Mouse (Mus musculus) c-Kit-positive CD71-negative TER-119-negative erythroid progenitor cells, embryonic 14.5 days (primary cell): ENCODE results near the gene Gm9045.
"Not testable (repeated sequence)": the region's sequence is repeated elsewhere in the genome, so short reads cannot be mapped to it uniquely, and the experiment has no call there.

Experiments
- DNase-seq: peaks from one replicate; pipeline ENCODE4 v3.0.0-alpha.2; 2013; ENCODE audit warnings: low read depth

Gm9045 gene

DNA sequence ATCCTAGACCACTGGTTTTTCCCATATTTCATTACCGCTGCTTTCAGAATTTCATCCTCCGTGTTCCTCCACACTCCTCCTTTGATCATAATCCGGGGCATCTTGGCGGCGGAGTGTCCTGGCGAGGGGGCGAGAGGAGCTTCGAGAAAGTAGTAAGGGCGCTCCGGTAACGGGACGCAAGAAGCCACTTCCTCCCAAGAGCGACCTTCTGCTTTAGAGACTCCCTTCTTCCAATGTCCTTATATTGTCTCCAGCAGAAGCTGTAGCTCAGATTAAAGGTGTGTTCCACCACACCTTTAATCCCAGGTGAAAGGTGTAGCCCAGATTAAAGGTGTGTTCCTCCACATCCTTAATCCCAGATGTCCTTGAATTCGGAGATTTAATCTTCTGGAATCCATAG, at the start of gene Gm9045:
Gm9045 (minus strand) TSS at position 101 of the 400 bp plus-strand sequence.
- DNase-seq, result not testable (repeated sequence)

DNA sequence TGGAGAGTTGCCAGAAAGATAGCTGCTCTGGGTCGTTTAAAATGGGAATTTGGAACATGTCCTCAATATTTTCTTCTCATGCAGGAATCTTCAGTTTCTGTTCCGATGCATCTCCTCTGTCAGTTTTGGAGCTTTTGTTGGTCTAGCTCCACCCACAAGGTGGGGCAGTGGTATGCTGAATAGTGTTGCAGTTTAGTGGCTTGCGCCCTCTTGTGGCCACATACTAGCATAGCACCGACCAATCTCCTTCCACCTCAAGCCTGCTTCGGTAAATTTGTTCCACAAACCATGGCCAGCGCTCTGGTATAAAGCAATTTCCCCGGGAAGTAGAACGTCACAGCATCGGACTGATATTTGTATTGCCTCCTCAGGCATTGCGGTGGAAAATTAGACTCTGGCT, 32.8 kb upstream of the Gm9045 start:
- DNase-seq, result peak; percentile 71

- no peak for DNase-seq
Observed at GRCm38 (mm10) chr10:118369518-118369917, 31.9 kb upstream of the Gm9045 start.

DNA sequence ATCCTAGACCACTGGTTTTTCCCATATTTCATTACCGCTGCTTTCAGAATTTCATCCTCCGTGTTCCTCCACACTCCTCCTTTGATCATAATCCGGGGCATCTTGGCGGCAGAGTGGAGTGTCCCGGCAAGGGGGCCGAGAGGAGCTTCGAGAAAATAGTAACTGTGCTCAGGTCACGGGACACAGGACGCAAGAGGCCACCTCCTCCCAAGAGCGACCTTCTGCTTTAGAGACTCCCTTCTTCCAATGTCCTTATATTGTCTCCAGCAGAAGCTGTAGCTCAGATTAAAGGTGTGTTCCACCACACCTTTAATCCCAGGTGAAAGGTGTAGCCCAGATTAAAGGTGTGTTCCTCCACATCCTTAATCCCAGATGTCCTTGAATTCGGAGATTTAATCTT, 16.4 kb upstream of the Gm9045 start, which contains the start of gene Gm9049:
Gm9049 (minus strand) TSS at position 101 of the 400 bp plus-strand sequence.
- not testable (repeated sequence) for DNase-seq

DNA sequence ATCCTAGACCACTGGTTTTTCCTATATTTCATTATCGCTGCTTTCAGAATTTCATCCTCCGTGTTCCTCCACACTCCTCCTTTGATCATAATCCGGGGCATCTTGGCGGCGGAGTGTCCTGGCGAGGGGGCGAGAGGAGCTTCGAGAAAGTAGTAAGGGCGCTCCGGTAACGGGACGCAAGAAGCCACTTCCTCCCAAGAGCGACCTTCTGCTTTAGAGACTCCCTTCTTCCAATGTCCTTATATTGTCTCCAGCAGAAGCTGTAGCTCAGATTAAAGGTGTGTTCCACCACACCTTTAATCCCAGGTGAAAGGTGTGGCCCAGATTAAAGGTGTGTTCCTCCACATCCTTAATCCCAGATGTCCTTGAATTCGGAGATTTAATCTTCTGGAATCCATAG, 10.9 kb upstream of the Gm9045 start, which contains the start of gene Gm9048:
Gm9048 (minus strand) TSS at position 101 of the 400 bp plus-strand sequence.
- DNase-seq, result not testable (repeated sequence)

GRCm38 (mm10) chr10:118343155-118343554, 5.5 kb upstream of the Gm9045 start, which contains the start of gene Gm9046:
Gm9046 (minus strand) TSS chr10:118343255.
- not testable (repeated sequence) for DNase-seq

DNA sequence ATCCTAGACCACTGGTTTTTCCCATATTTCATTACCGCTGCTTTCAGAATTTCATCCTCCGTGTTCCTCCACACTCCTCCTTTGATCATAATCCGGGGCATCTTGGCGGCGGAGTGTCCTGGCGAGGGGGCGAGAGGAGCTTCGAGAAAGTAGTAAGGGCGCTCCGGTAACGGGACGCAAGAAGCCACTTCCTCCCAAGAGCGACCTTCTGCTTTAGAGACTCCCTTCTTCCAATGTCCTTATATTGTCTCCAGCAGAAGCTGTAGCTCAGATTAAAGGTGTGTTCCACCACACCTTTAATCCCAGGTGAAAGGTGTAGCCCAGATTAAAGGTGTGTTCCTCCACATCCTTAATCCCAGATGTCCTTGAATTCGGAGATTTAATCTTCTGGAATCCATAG, 5.3 kb downstream of the Gm9045 start, which contains the start of gene Gm9044:
Gm9044 (minus strand) TSS at position 101 of the 400 bp plus-strand sequence.
- not testable (repeated sequence) for DNase-seq

- DNase-seq, result not testable (repeated sequence)
Observed at GRCm38 (mm10) chr10:118326869-118327268, 10.8 kb downstream of the Gm9045 start, which contains the start of gene Gm9040. Gm9040 (minus strand) TSS chr10:118326969.

DNA sequence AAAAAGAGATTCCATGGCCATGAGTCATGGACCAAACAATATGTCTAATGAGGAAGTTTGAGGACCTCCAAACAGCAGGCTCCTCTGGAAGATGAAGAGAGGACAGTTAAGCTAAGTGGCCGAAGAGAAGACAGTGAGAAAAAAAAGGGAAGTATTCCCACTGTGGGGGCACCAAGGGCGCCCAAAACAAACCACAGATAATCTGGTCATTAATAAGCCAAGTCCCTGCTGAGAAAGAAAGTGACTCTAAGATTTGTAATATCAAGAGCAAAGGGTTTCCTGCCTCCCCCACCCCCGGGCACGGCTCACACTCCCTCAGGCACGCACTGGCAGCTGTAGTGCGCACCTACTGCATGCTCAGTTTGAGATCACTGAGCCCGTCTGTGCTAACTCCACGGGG, 18.6 kb downstream of the Gm9045 start:
- peak; percentile 6 for DNase-seq

DNA sequence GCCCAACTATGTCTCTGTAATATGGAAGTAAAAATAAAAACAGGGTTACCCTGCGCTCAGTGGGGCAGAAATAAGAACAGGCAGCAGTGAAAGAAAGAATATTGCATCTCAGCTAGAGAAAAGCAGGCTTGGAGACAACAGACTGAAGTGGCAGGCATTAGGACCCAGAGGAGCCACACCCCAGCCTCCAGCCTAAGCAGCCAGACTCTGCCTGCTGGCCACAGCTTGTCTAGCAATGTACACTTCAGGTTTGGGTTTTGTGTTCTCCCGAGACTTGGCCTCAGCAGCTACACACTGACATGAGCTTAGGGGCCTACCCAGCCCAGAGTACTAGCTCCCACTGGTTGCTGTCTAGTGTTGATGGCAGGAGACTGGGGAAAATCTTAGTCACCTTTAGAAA, 35.5 kb downstream of the Gm9045 start:
- DNase-seq, result not testable (repeated sequence)

- no peak for DNase-seq
Observed at GRCm38 (mm10) chr10:118294938-118295337, 42.7 kb downstream of the Gm9045 start, which contains the start of gene Iltifb. Iltifb (minus strand) TSS chr10:118295038.
